Mouse (Mus musculus): ENCODE data around the gene D430041D05Rik.

D430041D05Rik gene

DNA sequence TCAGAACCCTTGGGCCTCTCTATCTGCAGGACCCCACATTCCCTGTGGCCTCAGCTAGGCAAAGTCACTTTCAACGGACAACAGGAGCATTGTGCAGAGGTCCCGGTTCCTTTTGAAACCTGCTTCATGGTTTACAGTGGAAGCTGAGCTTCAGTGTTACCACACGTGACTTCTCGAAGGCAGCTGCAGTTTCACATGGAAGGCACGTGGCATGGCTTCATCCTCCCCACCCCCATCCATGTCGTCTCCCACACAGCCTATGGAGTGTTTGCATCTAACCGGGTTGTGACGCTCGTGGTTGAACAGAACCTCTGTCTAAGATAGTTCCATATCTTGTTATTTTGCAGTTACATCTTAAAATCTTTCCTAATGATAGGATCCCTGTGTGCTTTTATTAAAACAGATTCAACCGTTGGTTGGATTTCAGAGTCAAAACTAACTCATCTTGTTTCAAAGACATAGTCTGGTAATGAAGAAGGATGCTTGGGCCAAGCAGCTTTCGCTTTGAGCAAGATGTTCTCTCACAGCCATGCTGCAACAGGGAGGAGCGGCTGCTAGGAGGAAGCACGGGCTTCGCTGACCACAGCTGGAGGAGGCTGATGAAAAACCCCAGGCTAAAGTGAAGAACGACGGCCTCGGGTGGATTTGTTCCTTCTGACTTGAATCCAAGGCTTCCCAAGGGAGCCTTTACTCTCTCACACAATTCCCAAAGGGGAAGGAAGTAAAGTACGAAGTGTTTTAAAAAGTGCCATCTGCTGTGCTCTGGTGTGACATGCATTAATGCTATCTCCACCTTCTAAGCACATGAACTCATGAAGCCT is 149.7 kb downstream of the D430041D05Rik start:
- no peak for DNase-seq

DNA sequence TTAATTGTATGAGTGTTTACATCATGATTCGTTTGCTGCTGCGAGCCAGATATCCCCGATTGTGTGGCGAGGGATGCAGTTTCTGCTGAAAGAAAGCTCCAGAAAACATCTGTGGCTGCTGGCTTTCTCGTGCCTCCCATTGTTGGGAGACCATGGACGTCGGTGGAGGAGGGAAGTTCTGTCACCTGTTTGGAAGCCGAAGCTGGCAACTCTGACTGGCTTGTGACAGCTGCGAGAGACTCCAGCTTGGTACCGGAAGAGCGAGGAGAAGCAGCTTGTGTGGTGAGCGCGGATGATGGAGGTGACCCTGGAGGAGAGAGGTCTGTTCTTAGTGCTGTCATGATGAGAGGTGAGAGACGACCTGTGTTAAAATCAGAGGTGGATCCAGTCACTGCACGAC is 154.2 kb downstream of the D430041D05Rik start:
- DNase-seq, result no peak

DNA sequence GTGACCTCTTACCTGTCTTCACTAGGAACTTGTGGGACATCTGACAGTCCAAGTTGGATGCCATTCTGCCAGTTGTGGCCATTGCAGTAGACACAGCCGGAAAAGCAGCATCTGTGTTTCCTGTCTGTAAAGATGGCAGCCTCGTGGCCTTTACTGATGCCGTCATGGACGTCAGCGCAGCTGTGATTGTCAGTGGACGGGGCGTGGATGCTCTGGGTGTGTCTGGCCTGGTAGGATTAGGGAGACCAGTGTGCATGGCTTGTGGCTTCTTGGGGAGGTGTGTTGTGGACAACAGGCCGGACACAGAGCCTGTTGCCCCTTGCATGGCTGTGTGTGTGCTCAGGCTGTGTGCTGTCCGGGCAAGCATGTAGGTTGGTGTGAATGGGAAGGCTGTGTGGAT is 155.9 kb downstream of the D430041D05Rik start:
- no peak for DNase-seq

DNA sequence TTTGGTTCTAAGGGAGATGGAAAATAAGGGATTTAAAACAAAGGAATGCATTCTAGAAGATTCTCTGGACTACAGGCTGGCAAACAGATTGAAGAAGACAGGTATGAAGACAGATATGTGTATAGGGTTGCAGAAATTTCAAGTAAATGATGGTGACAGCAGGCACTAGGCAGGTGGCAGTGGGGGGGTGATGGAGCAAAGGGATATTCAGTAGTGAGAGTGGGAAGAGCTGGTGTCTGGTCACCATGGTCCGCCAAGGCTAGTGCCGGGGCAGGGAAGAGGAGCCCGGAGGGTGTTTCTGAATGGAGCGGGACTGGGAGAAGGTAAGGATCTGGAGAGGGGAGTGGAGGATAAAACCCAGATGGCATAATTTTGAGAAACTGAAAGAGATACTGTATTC is 157.5 kb downstream of the D430041D05Rik start:
- DNase-seq, result no peak

DNA sequence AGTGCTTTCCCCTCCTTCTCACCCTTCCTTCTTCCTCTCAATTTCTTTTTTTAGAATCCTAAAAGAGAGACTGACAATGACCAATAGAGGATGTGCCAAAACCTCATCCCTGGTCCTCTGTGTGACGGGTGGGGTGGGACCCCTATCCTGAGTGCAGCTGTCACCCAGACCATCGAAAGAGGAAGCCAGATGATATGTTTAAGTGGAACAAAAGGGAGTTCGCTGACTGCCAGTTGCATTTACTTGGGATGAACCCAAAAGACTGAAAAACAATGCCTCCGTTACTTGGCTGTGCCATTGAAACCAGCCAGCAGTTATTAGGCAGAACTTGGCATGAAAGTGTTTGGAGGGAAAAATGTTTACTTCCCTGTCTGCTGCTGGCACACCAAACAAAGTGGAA is 159.2 kb downstream of the D430041D05Rik start:
- DNase-seq, result no peak

DNA sequence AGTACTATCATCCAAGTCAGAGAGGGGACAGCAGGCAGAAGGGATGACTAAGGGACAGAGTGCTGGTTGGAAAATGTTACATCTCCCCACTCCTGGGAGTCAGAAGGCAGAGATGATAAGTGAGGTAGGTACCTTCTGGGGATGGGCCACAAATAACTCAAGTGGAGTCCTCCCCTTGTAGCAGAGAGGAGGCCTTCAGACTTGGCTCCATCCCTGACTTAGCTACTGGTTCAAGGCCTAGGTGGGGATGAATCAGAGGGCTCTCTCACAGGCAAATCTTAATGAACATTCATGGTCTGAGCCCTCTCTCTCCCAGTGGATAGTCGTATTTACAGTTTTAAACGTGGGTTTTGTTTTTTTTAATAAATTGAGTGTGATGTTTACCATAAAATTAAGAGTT is 161.0 kb downstream of the D430041D05Rik start:
- DNase-seq, result no peak

DNA sequence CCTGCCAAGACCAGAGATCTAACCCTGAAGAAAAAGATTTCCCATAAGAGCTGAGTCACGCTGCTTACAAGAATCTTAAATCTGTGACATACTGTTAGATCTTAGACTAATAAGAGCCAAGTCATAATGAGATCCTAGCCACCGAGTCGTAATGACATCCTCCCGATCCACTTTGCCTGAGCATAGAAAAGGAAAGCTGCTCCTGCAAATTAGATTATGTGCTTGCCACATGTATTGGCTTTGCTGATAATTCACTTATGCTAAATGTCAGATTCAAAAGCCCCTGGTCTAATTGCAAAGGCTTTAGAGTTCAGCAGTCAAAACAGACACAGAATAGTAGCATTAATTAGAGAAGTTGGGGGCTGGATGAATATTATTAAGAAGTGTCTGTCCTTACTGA is 164.0 kb downstream of the D430041D05Rik start:
- DNase-seq, result no peak

DNA sequence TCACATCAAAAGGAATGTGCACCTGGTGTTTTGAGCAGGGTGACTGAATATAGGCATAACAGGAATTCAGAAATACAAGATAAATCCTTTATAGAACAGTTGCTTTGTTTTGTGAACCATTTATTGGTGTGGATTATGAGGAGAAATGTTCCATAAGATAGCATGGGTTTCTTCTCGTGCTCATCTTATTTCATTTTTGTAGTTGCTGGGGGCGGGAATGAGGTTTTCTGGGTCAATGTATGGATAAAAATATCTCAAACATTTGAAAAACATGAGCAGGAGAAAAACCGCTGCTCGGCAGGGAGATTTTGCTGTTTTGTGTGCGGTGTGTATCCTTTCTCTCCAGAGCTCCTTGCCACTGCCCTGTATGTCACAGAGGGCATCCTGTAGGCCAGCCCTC is 168.8 kb downstream of the D430041D05Rik start:
- DNase-seq, result no peak

DNA sequence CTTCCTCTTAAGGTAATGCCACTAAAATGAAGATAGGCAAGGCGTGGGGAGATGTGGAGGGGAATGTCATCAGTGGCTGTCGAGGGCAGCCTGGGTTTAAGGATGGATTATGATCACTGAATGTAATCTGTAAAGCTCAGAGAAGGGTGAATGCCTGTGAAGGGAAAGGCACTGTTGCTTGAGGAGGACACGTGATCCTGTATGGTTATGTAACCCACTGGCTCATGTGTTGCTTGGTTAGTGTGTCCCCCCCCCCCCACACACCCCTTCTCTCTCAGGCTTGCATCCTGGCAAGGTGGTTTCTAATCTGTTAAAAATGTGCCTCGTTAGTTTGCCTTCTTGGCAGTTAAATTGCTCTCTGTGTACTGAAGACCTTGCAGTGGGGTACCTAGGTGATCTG is 173.7 kb downstream of the D430041D05Rik start:
- no peak for DNase-seq

DNA sequence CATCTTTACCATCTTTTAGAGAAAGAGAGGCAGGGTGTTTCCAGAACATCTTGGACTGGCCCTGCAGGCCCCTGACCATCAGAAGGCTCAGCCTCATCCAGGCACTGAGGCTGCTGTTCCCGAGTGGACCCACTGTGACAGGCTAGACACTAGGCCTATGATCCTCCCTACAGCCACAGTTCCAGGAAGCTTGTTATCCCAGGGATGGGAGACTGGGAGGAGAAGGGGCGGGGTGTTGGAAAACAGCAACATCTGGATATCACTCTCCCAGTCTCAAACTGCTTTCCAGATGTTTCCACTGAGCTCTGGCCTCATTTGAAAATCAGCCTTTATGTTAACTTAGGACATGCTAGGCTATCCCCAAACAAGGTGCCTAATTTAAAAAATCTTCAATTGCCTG is 180.4 kb downstream of the D430041D05Rik start:
- no peak for DNase-seq

DNA sequence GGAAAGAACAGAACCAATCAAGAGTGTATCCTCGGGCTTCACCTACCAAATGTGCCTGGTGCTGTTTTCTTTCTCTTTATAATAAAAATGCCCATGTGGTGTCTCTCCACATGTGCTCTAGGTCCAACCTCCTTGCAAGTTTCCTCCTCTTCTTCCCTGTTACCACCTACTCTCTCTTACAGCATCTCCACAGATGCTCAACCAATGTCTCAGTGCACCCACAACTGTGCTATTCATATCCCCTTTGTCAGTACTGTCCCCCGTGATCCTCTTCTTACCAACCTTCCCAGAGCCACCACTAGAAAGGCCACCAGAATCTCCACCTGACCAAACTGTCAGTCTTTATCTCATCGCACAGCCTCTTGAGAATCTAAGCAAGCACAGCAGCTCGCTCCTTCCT is 184.8 kb downstream of the D430041D05Rik start:
- DNase-seq, result no peak

DNA sequence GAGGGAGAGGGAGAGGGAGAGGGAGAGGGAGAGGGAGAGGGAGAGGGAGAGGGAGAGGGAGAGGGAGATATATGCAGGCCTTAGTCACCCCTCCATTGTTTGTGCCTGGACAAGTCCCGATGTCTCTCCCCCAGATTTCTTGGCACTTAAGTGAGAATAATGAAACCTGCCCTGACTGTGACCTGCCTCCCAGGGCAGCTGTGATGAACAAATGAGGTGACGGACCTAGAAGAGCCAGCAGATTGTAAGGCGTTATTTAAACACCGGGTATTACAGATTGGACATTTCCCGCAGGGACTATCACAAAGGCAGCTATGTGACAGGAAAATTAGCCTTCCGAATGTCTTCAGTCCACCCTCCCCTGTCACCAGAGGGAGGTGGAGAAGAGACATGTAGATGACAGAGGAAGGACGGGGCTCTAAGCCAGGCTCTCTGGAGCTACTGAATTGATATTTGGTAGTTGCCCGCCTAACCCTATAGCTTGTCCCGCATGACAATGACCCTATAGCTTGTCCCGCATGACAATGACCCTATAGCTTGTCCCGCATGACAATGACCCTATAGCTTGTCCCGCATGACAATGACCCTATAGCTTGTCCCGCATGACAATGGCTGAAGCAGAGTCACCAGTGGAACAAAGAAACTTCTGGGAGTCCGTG is 191.0 kb downstream of the D430041D05Rik start:
- no peak for DNase-seq

DNA sequence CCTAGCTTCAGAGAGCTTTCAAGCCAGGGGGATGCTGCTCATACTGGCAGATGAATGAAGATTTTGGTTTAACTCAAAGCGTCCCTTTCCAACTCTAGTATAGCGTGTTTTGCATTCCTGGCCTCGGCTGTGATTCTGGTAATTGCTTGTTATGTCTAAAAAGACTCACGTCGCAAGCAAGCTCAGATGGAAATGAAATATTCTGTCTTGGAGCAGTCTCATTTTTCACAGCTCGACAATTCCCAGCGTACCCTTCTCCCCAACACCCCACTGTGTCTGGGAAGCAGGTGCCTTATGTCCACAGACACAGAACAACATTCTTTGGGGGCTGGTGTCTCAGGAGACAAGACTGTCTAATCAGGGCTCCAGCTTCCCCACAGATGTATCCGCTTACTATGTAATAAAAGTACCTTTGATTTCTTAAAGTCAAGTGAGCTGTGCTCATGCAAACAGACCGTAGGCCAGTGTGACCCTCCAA is 192.2 kb downstream of the D430041D05Rik start:
- DNase-seq, result no peak

DNA sequence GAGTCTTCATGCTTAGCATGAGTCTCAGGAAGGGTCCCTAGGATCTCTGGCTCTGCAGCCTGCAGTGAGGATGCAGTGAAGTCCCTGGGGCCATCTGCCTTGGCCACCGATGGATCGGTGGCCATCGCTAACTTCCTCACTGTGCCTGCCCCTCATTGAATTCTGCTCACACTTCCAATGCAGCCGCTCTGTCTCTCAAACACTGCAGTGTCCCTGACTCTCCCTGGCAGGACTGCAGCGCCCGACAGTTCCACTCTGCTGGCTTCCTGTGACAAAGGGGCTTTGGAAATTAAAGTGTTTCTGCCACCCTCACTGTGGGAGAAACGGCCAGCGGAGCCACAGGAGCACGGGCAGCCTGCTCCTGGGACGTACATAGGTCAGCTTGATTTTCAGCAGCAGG is 192.7 kb downstream of the D430041D05Rik start:
- DNase-seq, result no peak

DNA sequence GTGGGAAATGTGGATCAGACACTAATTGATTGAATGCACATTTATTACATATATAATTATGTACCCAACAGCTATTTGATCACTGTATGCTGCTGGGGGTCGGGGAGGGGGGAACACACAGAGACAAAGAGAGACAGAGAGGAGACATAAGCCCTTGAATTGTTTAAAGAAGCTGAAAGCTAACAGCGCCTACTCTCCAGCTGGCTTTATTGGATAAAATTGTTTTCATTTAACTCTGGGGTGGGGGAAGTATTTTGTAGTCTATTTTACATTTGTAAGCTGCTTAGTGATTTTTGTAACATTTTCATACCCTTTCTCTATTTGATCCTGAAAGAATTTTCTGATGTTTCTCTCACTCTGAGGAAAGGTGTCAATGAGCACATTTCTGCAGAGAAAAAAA is 201.4 kb downstream of the D430041D05Rik start:
- no peak for DNase-seq

DNA sequence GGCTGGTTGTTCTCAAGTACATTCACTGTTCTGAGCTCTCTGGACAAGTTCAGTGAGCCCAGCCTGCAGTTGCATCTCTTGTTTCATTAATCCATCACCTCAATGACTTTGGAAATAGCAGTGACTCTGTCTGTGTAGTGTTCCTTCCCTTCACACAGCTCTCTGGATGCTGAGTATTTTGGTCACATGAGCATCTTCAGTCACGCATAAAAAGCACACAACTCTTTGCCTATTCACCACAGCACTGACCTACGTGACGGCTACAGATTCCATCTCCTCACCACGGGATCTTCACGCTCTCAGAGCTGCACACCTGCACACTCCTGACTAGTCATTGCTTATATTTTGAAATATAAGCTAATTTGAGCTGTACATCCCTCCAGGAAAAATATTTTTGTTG is 202.4 kb downstream of the D430041D05Rik start:
- DNase-seq, result no peak

DNA sequence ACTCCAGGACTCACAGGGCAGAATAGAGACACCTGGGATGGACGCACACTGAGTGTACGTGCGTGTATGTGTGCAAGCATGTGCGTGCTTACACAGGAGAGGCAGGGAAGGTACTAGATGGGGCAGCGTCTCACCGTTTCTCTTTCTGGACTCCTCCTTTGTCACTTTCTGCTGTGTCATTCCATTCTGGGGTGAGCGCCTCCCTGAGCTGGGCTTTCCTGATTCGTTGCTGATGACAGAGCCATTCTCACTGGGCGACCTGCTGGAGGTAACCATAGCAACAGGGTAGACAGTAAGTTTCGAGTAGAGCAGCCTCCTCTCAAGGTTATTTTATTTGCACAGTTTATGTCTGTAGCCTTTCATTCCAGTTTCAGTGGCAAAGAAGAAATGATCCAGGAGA is 202.9 kb downstream of the D430041D05Rik start:
- no peak for DNase-seq

DNA sequence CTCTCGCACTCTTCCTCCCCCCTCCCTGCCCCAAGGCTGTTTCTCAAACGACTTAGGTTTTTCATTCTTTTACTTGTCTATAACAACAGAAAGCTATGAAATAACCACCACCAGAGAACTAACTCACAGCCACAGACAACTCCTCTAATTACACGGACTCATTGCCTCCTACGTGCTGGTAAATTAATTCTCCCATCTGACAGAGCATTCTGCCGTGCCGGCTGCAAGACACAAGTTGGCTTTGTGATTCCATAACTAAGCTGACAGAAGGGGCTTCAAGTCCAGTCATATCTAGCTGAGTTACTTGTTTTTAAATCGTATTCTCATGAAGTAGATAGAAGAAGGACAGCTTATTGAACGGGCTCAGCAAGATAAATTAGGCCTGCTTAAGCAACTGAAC is 205.2 kb downstream of the D430041D05Rik start:
- no peak for DNase-seq

DNA sequence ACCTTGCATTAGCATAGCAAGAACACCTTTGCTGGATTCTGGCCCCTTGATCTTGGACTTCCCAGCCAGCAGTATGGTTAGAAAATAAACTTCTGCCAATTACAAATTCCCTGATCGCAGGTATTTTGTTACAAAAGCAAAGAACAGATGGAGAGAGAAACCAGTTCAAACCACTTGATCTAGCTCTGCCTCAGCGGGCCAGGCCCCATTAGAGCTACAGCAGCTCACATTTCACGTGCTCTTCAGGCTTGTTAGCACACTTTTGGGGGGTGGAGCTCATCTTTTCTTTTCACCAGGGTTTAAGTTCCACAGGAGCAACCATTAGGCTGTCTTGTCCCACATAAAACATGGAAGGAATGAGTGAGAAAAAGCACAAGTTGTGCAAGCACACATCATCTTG is 210.6 kb downstream of the D430041D05Rik start:
- DNase-seq, result no peak

DNA sequence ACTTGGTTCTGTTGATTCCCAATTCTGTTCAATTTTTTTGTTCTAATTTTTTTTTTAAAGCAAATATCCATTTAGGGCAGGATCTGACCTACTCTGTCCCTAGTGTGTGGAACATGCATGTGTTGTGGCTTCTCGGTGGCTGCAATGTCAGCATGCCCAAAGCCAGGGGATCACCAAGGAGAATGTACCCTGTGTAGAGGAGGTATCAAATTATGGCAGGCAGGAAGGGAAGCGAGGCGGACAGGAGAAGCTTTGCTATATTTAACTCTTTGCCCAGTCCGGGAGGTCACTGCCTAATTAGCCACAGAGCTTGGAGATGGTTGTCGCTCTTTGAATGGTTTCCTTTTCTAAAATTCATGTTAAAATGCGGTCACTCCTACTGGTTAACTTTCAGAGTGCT is 212.6 kb downstream of the D430041D05Rik start:
- no peak for DNase-seq

DNA sequence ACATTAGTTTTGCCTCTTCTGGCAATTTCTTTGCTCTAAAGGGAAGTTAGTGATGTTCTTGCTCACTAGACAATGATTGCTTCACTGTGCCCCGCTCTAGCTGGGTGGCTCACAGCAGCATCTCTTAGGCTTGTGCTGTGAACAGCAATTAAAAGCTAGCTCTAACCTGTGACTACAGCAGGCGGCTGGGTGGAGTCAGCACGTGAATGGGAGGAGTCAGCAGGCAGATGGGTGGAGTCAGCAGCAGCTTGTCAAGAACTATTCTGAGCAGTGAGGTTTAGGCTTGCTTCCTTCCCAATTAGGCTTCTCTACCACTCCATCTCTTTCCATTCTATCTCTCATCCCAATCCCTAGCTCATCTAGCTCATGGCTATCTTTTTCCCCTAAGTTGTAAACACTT is 213.5 kb downstream of the D430041D05Rik start:
- DNase-seq, result no peak

DNA sequence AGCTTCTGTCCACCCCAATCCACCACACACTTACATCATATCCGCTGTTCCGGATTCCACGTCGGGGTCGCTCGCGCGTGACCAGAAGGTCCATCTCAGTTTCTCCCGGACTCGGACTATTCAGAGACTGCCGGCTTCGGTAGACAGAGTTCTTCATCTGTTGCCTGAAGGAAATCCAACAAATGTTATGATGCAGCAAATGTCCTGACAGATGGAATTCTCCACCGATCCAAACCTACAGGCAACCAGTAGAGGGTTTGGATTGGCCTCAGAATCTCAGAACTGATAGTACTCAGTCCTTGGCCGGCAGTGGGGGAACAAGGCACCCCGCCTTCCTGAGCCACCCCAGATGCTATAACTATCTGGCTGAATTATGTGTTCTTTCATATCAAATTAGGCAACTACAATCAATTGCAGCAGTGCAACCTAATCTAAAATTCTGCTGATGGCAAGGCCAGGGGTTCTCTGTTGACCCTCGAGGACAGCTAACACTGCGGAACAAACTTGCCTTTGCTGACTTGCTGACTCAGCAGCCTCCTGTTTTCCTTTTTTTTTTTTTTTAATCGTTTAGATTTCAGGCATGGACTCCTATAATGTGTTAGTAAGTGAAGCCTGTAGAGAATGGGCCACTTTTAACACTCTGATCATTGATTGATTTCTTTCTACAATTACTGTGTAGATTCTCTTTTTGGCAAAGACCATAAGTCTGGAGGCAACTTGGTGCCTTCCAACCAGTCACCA is 218.2 kb downstream of the D430041D05Rik start:
- DNase-seq, result no peak

DNA sequence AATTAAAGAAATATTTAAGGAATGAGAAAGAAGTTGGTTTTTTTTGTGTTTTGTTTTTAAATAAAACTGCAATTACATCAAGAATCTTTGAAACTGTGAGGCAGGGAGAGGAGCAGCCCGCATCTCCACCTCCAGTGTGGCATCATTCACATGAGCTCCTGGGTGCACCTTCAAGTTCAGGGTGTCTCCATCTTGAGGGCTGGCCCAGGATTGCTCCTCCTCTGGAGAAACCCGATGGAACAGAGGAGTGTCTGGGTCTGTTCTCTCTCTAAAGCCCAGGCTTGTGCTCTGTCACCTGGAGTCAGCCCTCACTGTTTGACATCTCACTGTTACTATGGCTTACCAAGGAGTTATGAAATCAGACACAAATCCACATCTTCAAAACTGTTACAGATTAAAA is 219.1 kb downstream of the D430041D05Rik start:
- DNase-seq, result no peak

DNA sequence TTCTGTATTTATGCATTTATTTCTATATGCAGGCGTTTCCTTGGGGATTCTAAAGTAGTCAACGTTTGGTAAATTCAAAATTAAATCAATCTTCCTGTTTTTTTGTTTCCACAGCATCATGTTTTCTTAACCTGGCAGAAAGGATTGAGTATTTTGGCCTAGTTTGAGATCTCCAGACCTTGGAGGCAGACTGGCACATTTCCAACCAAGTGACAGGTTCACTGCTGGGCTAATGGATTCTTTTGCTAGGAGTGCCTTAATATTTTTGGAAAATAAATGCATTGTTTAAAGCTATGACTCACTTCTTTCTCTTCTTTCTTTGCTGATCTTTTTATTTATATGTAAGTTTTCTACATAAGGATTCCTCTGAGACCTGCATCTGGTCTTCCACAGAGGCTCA is 222.0 kb downstream of the D430041D05Rik start:
- no peak for DNase-seq
